Mouse (Mus musculus): Measurements from ENCODE around the gene Tnp2. TPM values are rescaled to one million over a fixed set of nuclear protein-coding genes. Genes with fewer than 3 reads are reported as not detected.

Gene Tnp2
- total and polyA plus RNA-seq, 2 experiments from 2014 or later: not detected

- H3K9me3 ChIP-seq (ENCODE audit: low read length): no peaks in the 10 kb centered on the region
- no peak for TF ChIP-seq CTCF (IDR thresholded peaks at IDR 0.05; ENCODE audit: low read depth)
- no peaks in the 10 kb centered on the region for H3K36me3 ChIP-seq (ENCODE audit: insufficient read depth, low read length)
- H3K27ac ChIP-seq: no peak overlapping the region
- H3K27me3 ChIP-seq (ENCODE audit: insufficient read depth, low read length): no peaks in the 10 kb centered on the region
- ATAC-seq (peak; percentile 16; the same call in 1 of the 2 replicates), DNase-seq (ENCODE audit: low spot score) (no peak)
- no peaks in the 10 kb centered on the region for H3K4me1 ChIP-seq (ENCODE audit: insufficient read depth, low read length)
- no peak overlapping the region for H3K4me3 ChIP-seq (ENCODE audit: low read length)
- H3K9ac ChIP-seq (replicated peaks; ENCODE audit: low read length): no peak overlapping the region
- H3K4me2 ChIP-seq (ENCODE audit: low read depth, low read length): no peak overlapping the region
- WGBS: 67% methylated on average over 9 of the region's 9 CpGs
Observed at GRCm38 (mm10) chr16:10739854-10740398, 48.5 kb downstream of the Tnp2 start.

DNA sequence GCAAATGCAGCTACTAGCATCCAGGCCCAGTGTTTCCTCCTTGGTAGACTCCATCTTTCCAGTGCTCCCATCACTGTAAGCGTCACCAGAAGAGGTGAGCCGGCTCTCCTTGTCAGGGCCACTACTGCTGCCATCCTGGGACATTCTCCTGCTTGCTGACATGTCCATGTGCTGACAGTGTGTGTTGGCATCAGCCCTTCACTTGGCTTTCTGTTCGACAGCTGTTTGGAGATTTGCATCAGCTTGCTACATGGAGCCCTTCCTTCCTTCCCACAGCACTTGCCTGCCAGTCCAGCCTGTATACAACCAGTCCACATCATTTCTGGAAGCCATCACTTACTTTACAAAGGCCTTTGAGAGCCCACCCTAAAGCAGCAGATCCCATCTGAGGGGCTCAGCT, 49.6 kb downstream of the Tnp2 start:
- Histone ChIP-seq H3K9ac (replicated peaks; ENCODE audit: low read length) (no peak overlapping the region), H3K27ac (no peak overlapping the region), H3K4me2 (ENCODE audit: low read depth, low read length) (no peak overlapping the region), H3K27me3 (ENCODE audit: insufficient read depth, low read length) (no peaks in the 10 kb centered on the region), H3K36me3 (ENCODE audit: insufficient read depth, low read length) (no peaks in the 10 kb centered on the region), H3K4me3 (ENCODE audit: low read length) (no peak overlapping the region), H3K9me3 (ENCODE audit: low read length) (no peaks in the 10 kb centered on the region), H3K4me1 (ENCODE audit: insufficient read depth, low read length) (no peaks in the 10 kb centered on the region)
- no peak for ATAC-seq
- no peak for DNase-seq (ENCODE audit: low spot score)
- TF ChIP-seq CTCF (IDR thresholded peaks at IDR 0.05; ENCODE audit: low read depth): no peak
- 83% methylated on average over 3 of the region's 3 CpGs for WGBS

Other genes with a start within 250 kb of the Tnp2 start
- 36.2 and 50.7 TPM in 2 replicates for gene Dexi, start 245.6 kb downstream of the Tnp2 start, total RNA-seq (2014; rRNA removed)
- gene Dexi, start 245.6 kb downstream of the Tnp2 start, polyA plus RNA-seq (2015; fragmentation: Nextera tagmentation; extraction: Ambion mirVana): 21.6 and 22.8 TPM in 2 replicates
- gene Clec16a, start 243.3 kb downstream of the Tnp2 start, total RNA-seq (2014; rRNA removed): 62.5 and 70.1 TPM in 2 replicates
- 62.8 and 67.8 TPM in 2 replicates for gene Clec16a, start 243.3 kb downstream of the Tnp2 start, polyA plus RNA-seq (2015; fragmentation: Nextera tagmentation; extraction: Ambion mirVana)
- gene Socs1, start 3.1 kb downstream of the Tnp2 start, total RNA-seq (2014; rRNA removed): 5.8 and 6.8 TPM in 2 replicates
- gene Socs1, start 3.1 kb downstream of the Tnp2 start, polyA plus RNA-seq (2015; fragmentation: Nextera tagmentation; extraction: Ambion mirVana): 4.4 and 4.8 TPM in 2 replicates
- gene Prm3, start 2.3 kb upstream of the Tnp2 start, total RNA-seq (2014; rRNA removed): not detected in 2 replicates
- gene Prm3, start 2.3 kb upstream of the Tnp2 start, polyA plus RNA-seq (2015; fragmentation: Nextera tagmentation; extraction: Ambion mirVana): not detected in 2 replicates
- gene Prm2, start 7.5 kb upstream of the Tnp2 start, total RNA-seq (2014; rRNA removed): not detected in 2 replicates
- gene Prm2, start 7.5 kb upstream of the Tnp2 start, polyA plus RNA-seq (2015; fragmentation: Nextera tagmentation; extraction: Ambion mirVana): not detected in 2 replicates
- not detected in 2 replicates for gene Prm1, start 17.2 kb upstream of the Tnp2 start, total RNA-seq (2014; rRNA removed)
- 0.70 TPM in 1 of 2 replicates, not detected in the other for gene Prm1, start 17.2 kb upstream of the Tnp2 start, polyA plus RNA-seq (2015; fragmentation: Nextera tagmentation; extraction: Ambion mirVana)
- not detected in 2 replicates for gene Gm11172, start 24.3 kb upstream of the Tnp2 start, total RNA-seq (2014; rRNA removed)
- not detected in 2 replicates for gene Gm11172, start 24.3 kb upstream of the Tnp2 start, polyA plus RNA-seq (2015; fragmentation: Nextera tagmentation; extraction: Ambion mirVana)
- gene Rmi2, start 46.4 kb upstream of the Tnp2 start, total RNA-seq (2014; rRNA removed): 1.3 and 4.1 TPM in 2 replicates
- 0.58 and 0.64 TPM in 2 replicates for gene Rmi2, start 46.4 kb upstream of the Tnp2 start, polyA plus RNA-seq (2015; fragmentation: Nextera tagmentation; extraction: Ambion mirVana)

Measured in hindbrain, postnatal 0 days (tissue).